ENCODE assay signal across 8 mouse cellular contexts in the genomic region with DNA sequence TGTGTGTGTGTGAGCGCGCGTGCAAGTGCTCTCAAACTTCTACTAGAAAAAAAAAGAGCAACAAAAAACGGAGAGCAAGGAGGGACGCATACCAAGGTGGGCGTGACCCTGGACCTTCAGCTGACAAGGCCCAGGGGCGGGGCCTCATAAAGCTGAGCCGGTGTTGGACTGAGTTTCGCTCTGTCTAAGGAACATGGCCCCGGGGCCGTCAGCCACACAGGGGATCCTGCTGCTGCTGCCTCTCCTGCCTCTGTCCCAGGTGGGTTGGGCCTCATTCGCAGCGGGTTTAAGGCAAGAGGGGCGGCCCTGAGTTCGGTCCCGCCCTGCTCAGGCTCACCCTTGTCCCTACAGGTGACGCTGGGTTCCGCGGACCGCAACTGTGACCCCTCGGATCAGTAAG. TPM values are rescaled to one million over a fixed set of nuclear protein-coding genes. Genes with fewer than 3 reads are reported as not detected.
A peak's percentile ranks its signal among the peaks of the same experiment; 100 is the strongest.
DNase-seq lines count a peak whose midpoint lies in the region; ATAC-seq and TF ChIP-seq lines count a peak whose summit lies in the region.

Gene Tmem52 (plus strand): TSS at position 163 of the 400 bp plus-strand sequence.

- ATAC-seq in CD4-positive, CD25-positive, alpha-beta regulatory T cell, adult 4 months, result no peak
- ATAC-seq in hindbrain, postnatal 0 days, result 0 out of 2 replicates have a peak, but pooled peaks have one; percentile 28
- peak; percentile 35; the same call in 1 of the 2 replicates for ATAC-seq in liver, embryonic 14.5 days (ENCODE audit: insufficient read depth)

- TF ChIP-seq CTCF in hindbrain, postnatal 0 days (IDR thresholded peaks at IDR 0.05; ENCODE audit: low read depth), result no peak
- no peak for TF ChIP-seq CTCF in liver, embryonic 14.5 days (IDR thresholded peaks at IDR 0.05; ENCODE audit: low read depth)

- H3K27me3 ChIP-seq in hindbrain, postnatal 0 days (ENCODE audit: insufficient read depth, low read length), result no peaks in the 10 kb centered on the region
- H3K27me3 ChIP-seq in liver, embryonic 14.5 days (ENCODE audit: control insufficient read depth, insufficient read depth, low read length), result no peaks in the 10 kb centered on the region; the same call in 1 of the 2 replicates

- no peak for TF ChIP-seq EP300 in liver, embryonic 14.5 days (IDR thresholded peaks at IDR 0.05; ENCODE audit: low read depth)

- peak within 1 kb of the TSS; percentile 13; the same call in 1 of the 2 replicates for H3K4me3 ChIP-seq in hindbrain, postnatal 0 days (ENCODE audit: low read length)
- peak within 1 kb of the TSS; percentile 4 to 30; a peak in 3 of 4 replicates for H3K4me3 ChIP-seq in liver, embryonic 14.5 days (ENCODE audit: insufficient read depth in 1 of 2, low read depth in 2 of 2, low read length in 2 of 2)

- peak within 1 kb of the TSS; percentile 14; the same call in 1 of the 2 replicates for H3K4me2 ChIP-seq in hindbrain, postnatal 0 days (ENCODE audit: low read depth, low read length)
- peak within 1 kb of the TSS; percentile 62 for H3K4me2 ChIP-seq in liver, embryonic 14.5 days (ENCODE audit: low read depth)

- no peak within 1 kb of the TSS for H3K27ac ChIP-seq in hindbrain, postnatal 0 days
- no peak within 1 kb of the TSS for H3K27ac ChIP-seq in liver, embryonic 14.5 days

- DNase-seq in CD4-positive, CD25-positive, alpha-beta regulatory T cell, adult 2 months (ENCODE audit: low read depth, low spot score), result peak; percentile 57
- DNase-seq in adrenal gland, postnatal 25 days, result peak; percentile 53
- peak; percentile 74 to 81 for DNase-seq in gastrocnemius, adult 8-10 months (ENCODE audit: low spot score in 2 of 2)
- peak; percentile 7 for DNase-seq in hindbrain, postnatal 0 days (ENCODE audit: low spot score)
- DNase-seq in liver, embryonic 14.5 days (ENCODE audit: low read depth in 3 of 3, low spot score in 3 of 3), result peak in 2 of 3 experiments; percentile 28 to 41
- peak; percentile 69 for DNase-seq in retina, embryonic 14.5 days (ENCODE audit: low spot score)
- no peak for DNase-seq in spleen, postnatal 36 days (ENCODE audit: low spot score in 2 of 2)

- H3K9ac ChIP-seq in hindbrain, postnatal 0 days (replicated peaks; ENCODE audit: low read length), result no peak within 1 kb of the TSS
- no peak within 1 kb of the TSS for H3K9ac ChIP-seq in liver, embryonic 14.5 days (replicated peaks)

- no peaks in the 10 kb centered on the region for H3K36me3 ChIP-seq in hindbrain, postnatal 0 days (ENCODE audit: insufficient read depth, low read length)
- no peaks in the 10 kb centered on the region for H3K36me3 ChIP-seq in liver, embryonic 14.5 days (replicated peaks; ENCODE audit: control insufficient read depth, insufficient read depth, low read depth)

- WGBS in hindbrain, postnatal 0 days, result 16% methylated on average over 21 of the region's 21 CpGs
- 11% methylated on average over 21 of the region's 21 CpGs for whole genome bisulfite sequencing in liver, embryonic 14.5 days (ENCODE audit: insufficient replicate concordance)

- H3K9me3 ChIP-seq in hindbrain, postnatal 0 days (ENCODE audit: low read length), result no peaks in the 10 kb centered on the region
- no peaks in the 10 kb centered on the region for H3K9me3 ChIP-seq in liver, embryonic 14.5 days (ENCODE audit: control insufficient read depth, low read length)

- H3K4me1 ChIP-seq in hindbrain, postnatal 0 days (ENCODE audit: insufficient read depth, low read length), result peaks cover 5% of the 10 kb centered on the region; the same call in 1 of the 2 replicates
- H3K4me1 ChIP-seq in liver, embryonic 14.5 days (replicated peaks; ENCODE audit: control insufficient read depth in 2 of 2, insufficient read depth in 2 of 2, low read length in 1 of 2), result no peaks in the 10 kb centered on the region

RNA-seq across cellular contexts. Expression of gene Tmem52, which starts in this region (rescaled TPM):
- not detected for polyA plus RNA-seq in CD4-positive, CD25-positive, alpha-beta regulatory T cell, adult 4 months (2017; shearing (Covaris generic))
- total RNA-seq in adrenal gland, postnatal 25 days (2021), result 5.1 and 7.3 TPM in 2 replicates
- 100 to 1,000 TPM; 139 to 250 (median 181) TPM for total RNA-seq in gastrocnemius, adult 8-10 months (2022)
- total RNA-seq in hindbrain, postnatal 0 days (2014; rRNA removed), result 0.61 and 3.7 TPM in 2 replicates
- polyA plus RNA-seq in hindbrain, postnatal 0 days (2015; fragmentation: Nextera tagmentation; extraction: Ambion mirVana), result 0.46 and 0.74 TPM in 2 replicates
- not detected in 2 replicates for polyA plus RNA-seq in liver, embryonic 14.5 days (2012; rRNA removed)
- polyA plus RNA-seq in liver, embryonic 14.5 days (2014; fragmentation: Nextera tagmentation; extraction: Ambion mirVana), result not detected in 2 replicates

Comparison
In these comparisons a context has a peak if more than half of its experiments do, and no peak if none do; other contexts are left out.
1. RNA of gene Tmem52 (total RNA-seq): 139 to 250 TPM in gastrocnemius, adult 8-10 months; 5.1 to 7.3 TPM in adrenal gland, postnatal 25 days and 0.61 to 3.7 TPM in hindbrain, postnatal 0 days; every median in the first group is over 10 times any median in the second.
2. Peak in DNase-seq, ATAC-seq, H3K4me3 ChIP-seq and H3K4me2 ChIP-seq in liver, embryonic 14.5 days; RNA of the gene not detected or under 1 TPM.
3. DNase-seq: peak in CD4-positive, CD25-positive, alpha-beta regulatory T cell, adult 2 months (single experiment), adrenal gland, postnatal 25 days (single experiment), gastrocnemius, adult 8-10 months (2 of 2), hindbrain, postnatal 0 days (single experiment) and retina, embryonic 14.5 days (single experiment); none in spleen, postnatal 36 days (0 of 2).